Mouse (Mus musculus) regulatory T cell (primary cell): ENCODE measurements around the gene Cers4.

Experiments used
- in situ Hi-C: fragments of 300-600 bp; cut with MboI, MseI; formaldehyde crosslinking; loops from one replicate; pipeline ENCODE4 v1.15.1; 2025; ENCODE audit warnings: high pct_unique_total_duplicates

Cers4 gene

GRCm38 (mm10) chr8:4492851-4493685, at the start of gene Cers4:
TSS of gene Cers4 (plus strand) at chr8:4493026.
- in situ Hi-C loops: loop anchor here (10.0 kb wide), 1 partner anchor 182 kb away; no protein-coding TSS in a partner anchor

DNA sequence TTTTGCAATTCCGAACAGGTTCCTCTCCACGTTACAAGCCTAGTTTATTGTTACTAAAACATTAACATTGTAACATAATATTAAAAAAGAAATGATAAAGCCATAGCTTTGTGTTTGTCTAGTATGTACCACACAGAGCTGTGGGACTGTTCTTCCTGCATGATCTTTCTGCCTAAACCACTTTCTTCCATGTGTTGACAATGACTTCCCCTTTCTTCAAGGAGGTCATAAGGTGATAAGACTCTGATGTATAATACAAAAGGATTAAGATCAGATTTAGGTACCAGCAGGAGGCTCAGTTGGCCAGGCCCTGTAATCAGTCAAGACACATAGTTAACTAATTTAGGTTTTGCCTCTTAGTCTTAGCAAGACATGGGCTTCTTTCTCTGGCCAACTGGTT, 34.7 kb upstream of the Cers4 start:
- in situ Hi-C loops: no loop called here

DNA sequence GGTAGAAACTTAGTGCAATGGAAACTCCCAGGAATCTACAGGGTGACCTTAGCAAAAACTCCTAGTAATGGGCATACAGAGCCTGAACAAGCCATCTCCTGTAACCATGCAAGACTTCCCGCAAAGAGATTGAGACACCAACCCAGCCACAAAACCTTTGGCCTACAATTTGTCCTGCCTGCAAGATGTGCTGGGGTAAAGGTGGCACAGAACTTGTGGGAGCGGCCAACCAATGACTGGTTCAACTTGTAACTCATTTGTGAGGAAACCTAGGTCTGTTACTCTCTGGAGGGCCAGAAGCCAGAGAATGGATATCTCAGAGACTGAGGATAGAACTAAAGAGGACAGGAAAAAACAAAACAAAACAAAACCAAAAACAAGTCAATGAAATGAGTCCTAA, 29.8 kb upstream of the Cers4 start:
- in situ Hi-C loops: no loop called here

DNA sequence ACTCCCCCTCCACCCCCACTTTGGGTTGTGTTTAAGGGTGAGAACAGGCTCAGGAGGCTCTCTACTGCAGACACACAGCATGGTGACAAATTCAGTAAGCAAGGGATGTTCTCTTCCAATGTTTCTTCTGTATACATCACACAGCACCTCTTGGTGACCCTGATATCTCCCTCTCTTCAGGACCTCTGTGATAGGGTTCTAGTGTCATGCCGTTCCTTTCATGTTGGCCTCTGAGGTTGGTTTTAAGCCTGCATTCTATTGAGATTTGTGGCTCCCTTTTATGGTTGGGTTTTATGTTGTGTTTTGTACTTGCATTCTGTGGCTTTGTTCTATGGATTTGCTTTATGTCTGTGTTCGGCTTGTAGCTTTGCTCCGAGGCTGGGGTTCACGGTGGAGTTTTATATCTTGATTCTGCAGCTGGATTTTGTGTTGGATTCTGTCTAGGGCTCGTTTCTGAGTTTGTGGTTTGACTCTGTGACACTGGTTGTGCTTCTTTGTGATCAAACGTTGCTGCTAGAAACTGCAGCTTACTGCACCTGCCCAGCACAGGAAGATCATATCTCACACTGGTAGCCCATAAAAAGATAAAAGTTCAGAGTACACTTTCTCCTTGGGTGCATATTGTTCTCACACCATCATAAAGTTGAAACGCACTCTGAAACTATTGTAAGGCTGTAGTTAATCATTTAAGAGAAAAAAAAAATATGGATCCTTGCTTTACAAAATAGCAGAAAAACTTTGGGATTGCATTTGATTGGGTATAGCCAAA, 18.2 kb upstream of the Cers4 start:
- in situ Hi-C loops: no loop called here

GRCm38 (mm10) chr8:4481154-4481553, 11.7 kb upstream of the Cers4 start:
- in situ Hi-C loops: no loop called here

- in situ Hi-C loops: no loop called here
Observed at GRCm38 (mm10) chr8:4481586-4481985, 11.2 kb upstream of the Cers4 start.

GRCm38 (mm10) chr8:4482501-4482900, 10.3 kb upstream of the Cers4 start:
- in situ Hi-C loops: no loop called here

DNA sequence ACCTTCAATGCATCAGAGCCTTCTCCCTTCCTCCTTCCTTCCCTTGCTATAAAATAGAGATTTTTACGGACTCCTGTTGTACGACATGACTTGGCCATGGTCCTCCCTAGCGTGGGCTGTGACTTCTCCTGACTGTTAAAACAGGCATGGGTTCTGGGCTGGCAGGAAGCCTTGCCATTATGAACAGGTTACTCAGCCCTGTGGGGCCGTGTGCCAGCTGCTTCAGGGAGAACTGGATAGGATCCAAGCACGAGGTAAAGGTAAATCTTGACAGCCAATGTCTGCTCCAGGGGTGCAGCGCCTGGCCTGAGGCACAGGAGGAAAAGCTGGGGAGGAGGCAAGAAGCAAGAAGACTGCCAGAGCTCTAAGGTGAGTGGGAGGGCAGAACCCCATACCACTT, 9.5 kb upstream of the Cers4 start:
- in situ Hi-C loops: no loop called here

DNA sequence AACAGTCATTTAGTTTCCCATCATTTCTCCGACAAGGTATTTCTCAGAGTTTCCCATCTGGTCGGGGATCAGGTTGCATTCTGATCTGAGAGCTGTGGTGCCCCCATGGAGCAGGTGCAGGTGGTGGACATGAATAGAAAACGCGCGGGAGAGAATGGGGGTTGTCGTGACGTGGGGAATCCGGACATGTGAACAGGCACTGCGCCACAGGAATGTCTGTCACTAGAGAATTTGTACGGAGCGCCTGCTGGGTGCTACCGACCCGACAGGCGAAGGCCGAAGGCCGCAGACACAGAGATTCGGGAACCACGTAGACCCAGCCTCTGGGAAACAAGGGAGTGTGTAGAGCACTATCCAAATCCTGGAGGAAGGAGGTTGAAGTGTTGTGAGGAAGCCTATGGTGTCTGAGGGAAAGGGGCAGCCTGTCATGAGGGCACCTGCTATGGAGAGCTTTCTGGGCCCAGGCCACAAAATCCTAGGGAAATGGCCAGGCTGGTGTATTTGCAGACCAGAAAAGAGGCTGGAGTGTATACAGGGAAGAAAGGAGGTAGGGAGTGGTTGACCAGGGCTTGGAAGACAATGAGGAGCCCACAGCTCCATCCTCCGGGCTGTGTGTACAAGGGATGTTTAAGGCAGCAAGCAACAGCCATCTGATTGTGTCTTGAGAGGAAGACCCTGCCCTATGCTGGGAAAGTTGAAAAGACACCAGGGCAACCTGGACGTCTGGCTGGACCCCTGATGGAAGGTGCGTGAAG, 1.0 kb downstream of the Cers4 start:
- in situ Hi-C loops: loop anchor here (10.0 kb wide), 1 partner anchor 181 kb away; no protein-coding TSS in a partner anchor

GRCm38 (mm10) chr8:4495976-4496375, 3.1 kb downstream of the Cers4 start:
- in situ Hi-C loops: loop anchor here (10.0 kb wide), 1 partner anchor 179 kb away; no protein-coding TSS in a partner anchor

DNA sequence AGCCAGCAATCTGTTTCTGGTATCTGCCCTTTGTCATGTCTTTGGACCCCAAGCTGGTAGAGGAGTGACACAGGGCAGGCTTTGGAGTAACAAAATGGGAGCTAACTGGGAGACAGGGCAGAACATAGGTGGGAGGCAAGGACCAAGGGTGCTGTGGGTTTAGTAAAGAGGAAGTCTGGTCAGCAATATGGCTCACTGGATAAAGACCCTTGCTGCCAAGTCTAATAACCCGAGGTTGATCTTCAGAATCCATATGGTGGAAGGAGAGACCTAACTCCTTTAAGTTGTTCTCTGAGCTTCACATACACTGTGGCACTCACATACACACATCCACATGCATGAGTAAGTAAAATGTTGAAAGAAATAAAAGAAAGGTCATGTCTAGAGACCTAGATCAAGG, 4.8 kb downstream of the Cers4 start:
- in situ Hi-C loops: loop anchor here (10.0 kb wide), 1 partner anchor 177 kb away; no protein-coding TSS in a partner anchor

DNA sequence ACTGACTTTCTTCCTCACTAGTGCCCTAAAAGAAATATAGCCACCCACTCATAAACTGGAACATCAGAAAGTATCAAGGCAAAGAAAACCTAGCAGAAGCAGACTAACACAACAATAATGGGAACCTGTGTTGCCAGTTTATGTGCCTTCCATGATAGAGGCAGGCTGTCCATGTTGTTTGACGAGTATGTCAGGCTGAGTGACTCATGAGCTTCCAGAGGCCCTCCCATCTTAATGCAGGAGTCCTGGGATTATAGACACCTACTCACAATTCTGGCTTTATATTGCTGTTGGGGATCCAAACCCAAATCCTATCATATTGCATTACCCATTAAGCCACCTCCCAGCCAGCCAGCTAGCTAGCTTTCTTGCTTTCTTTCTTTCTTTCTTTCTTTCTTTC, 12.5 kb downstream of the Cers4 start:
- in situ Hi-C loops: no loop called here

GRCm38 (mm10) chr8:4507527-4507926, 14.7 kb downstream of the Cers4 start:
- in situ Hi-C loops: no loop called here

- in situ Hi-C loops: no loop called here
Observed at GRCm38 (mm10) chr8:4510824-4511223, 18.0 kb downstream of the Cers4 start.

GRCm38 (mm10) chr8:4511429-4512115, 18.7 kb downstream of the Cers4 start:
- in situ Hi-C loops: no loop called here

GRCm38 (mm10) chr8:4512116-4512495, 19.3 kb downstream of the Cers4 start:
- in situ Hi-C loops: no loop called here

DNA sequence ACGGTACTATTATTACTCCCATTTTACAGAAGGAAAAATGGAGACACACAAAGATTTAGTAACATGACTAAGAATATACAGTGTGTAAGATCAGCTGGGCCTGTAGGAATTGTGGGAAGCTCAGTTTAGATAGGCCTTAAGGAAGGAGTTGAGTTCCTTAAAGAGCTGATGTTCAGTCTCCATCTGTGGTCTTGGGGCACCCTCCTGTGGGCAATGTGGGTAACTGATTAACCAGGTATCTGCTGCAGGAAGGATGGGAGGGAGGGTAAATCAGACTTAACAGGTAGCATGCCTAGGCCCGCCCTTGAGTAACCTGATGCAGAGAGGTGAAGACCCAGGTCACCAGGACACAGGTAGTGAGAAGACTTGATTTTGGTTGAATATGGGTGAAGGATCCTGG, 23.3 kb downstream of the Cers4 start:
- in situ Hi-C loops: no loop called here

GRCm38 (mm10) chr8:4521472-4521871, 28.6 kb downstream of the Cers4 start:
- in situ Hi-C loops: no loop called here

DNA sequence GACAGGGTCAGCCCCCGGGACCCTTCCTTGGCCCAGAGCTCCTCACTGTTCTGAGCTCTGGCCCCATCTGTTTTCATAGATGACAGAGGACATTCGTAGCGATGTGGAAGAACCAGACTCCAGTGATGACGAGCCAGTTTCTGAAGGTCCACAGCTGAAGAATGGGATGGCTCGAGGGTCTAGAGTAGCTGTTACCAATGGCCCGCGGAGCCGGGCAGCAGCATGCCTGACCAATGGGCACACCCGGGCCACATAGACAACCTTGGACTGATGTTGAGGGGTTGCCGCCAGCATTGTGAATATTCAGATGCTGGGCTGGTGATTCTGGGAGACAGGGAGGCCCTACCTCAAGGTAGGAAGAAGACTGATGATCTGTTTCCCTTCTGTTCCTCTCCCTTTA, 30.7 kb downstream of the Cers4 start:
- in situ Hi-C loops: no loop called here
